Comparison of ENCODE assay signal across 8 mouse cellular contexts in the genomic region with DNA sequence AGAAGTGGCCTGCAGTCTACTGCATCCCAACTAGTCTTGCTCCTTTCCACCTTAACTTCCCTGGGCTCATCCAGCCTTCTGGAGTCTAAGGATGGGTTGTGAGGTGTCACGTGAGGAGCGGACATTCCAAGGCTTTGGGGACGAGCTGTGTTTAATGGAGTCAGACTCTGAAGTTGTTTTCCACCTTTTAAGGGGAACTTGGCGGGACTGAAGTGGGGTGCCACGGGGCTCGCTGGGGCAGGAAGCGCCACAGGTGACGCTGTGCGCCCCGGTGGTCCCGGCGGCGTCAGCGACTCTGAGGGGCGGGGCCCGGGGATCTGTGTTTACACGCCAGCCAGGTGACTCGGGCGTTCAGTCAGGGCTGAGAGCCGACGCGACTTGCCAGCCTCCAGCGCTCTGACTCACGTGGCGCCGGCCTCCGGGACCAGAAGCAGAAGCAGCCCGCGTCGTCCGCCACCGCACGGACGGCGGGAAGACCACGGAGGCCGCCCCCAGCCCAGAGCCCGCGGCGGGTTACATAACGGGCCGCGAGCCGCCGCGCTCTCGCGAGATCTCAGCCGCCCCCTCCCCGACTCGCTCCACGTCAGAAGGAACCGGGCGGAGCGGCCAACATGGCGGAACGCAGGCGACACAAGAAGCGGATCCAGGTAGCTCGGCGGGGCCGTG. TPM values are rescaled to one million over a fixed set of nuclear protein-coding genes. Genes with fewer than 3 reads are reported as not detected.
A peak's percentile ranks its signal among the peaks of the same experiment; 100 is the strongest.
DNase-seq lines count a peak whose midpoint lies in the region; ATAC-seq and TF ChIP-seq lines count a peak whose summit lies in the region.

A gene (plus strand): TSS at position 139 of the 666 bp plus-strand sequence.

- DNase-seq in WW6 (ENCODE audit: low read depth, low spot score): peak; percentile 83
- peak; percentile 78 to 92 for DNase-seq in cerebellum, postnatal 4 days (ENCODE audit: low spot score in 2 of 2)
- DNase-seq in gastrocnemius, adult 2 months: peak; percentile 96
- DNase-seq in hindbrain, postnatal 0 days (ENCODE audit: low spot score): peak; percentile 95
- peak; percentile 94 to 96 for DNase-seq in left cerebral cortex, adult 2 months (ENCODE audit: extremely low spot score in 1 of 2, low spot score in 2 of 2)
- DNase-seq in right cerebral cortex, adult 2 months (ENCODE audit: low spot score in 2 of 2): peak; percentile 90 to 94
- DNase-seq in urinary bladder, postnatal 14 days (ENCODE audit: low spot score): peak; percentile 93

- ATAC-seq in hindbrain, postnatal 0 days: peak; percentile 99
- peak; percentile 96 for ATAC-seq in megakaryocyte, adult 5-6 weeks (ENCODE audit: poor library complexity, severe bottlenecking)

- H3K4me2 ChIP-seq in hindbrain, postnatal 0 days (ENCODE audit: low read depth, low read length): peak within 1 kb of the TSS; percentile 84

- no peaks in the 10 kb centered on the region for H3K4me1 ChIP-seq in hindbrain, postnatal 0 days (ENCODE audit: insufficient read depth, low read length)

- H3K4me3 ChIP-seq in gastrocnemius, adult 2 months: peak within 1 kb of the TSS; percentile 81
- H3K4me3 ChIP-seq in hindbrain, postnatal 0 days (ENCODE audit: low read length): peak within 1 kb of the TSS; percentile 99
- peak within 1 kb of the TSS; percentile 97 for H3K4me3 ChIP-seq in left cerebral cortex, adult 2 months

- H3K27ac ChIP-seq in gastrocnemius, adult 2 months: peak within 1 kb of the TSS; percentile 100
- peak within 1 kb of the TSS; percentile 98 for H3K27ac ChIP-seq in hindbrain, postnatal 0 days
- H3K27ac ChIP-seq in left cerebral cortex, adult 2 months: peak within 1 kb of the TSS; percentile 100

- H3K36me3 ChIP-seq in hindbrain, postnatal 0 days (ENCODE audit: insufficient read depth, low read length): no peaks in the 10 kb centered on the region

- no peak for TF ChIP-seq CTCF in gastrocnemius, adult 2 months (IDR thresholded peaks at IDR 0.05)
- no peak; the same call in 1 of the 2 replicates for TF ChIP-seq CTCF in hindbrain, postnatal 0 days (IDR thresholded peaks at IDR 0.05; ENCODE audit: low read depth)
- no peak for TF ChIP-seq CTCF in left cerebral cortex, adult 2 months (IDR thresholded peaks at IDR 0.05)

- H3K9me3 ChIP-seq in hindbrain, postnatal 0 days (ENCODE audit: low read length): no peaks in the 10 kb centered on the region

- under 1% methylated on average over 55 of the region's 62 CpGs for WGBS in hindbrain, postnatal 0 days

- no peaks in the 10 kb centered on the region for H3K27me3 ChIP-seq in hindbrain, postnatal 0 days (ENCODE audit: insufficient read depth, low read length)

- H3K9ac ChIP-seq in hindbrain, postnatal 0 days (replicated peaks; ENCODE audit: low read length): peak within 1 kb of the TSS; percentile 98

- intact Hi-C loops in gastrocnemius, adult 2 months (cut with DNase I): loop anchor here (2.0 to 10.0 kb wide), 6 partner anchors 56 to 322 kb away; a partner anchor contains a TSS
- intact Hi-C loops in left cerebral cortex, adult 2 months (cut with DNase I): loop anchor here (2.0 to 10.0 kb wide), 4 partner anchors 56 to 1988 kb away; a partner anchor contains a TSS

RNA-seq across cellular contexts. Expression of the gene that starts here (rescaled TPM):
- 10 to 100 TPM; 32.2 to 33.7 TPM for total RNA-seq in gastrocnemius, adult 2 months (2021)
- total RNA-seq in hindbrain, postnatal 0 days (2014; rRNA removed): 40.1 and 52.0 TPM in 2 replicates
- 120 and 129 TPM in 2 replicates for polyA plus RNA-seq in hindbrain, postnatal 0 days (2015; fragmentation: Nextera tagmentation; extraction: Ambion mirVana)
- 100 to 1,000 TPM; 102 to 110 TPM for total RNA-seq in left cerebral cortex, adult 2 months (2021)
- 82.5 and 94.5 TPM in 2 replicates for total RNA-seq in megakaryocyte, adult 5-6 weeks (2015)
- total RNA-seq in megakaryocyte, adult 5-6 weeks (2017): 80.5 and 83.7 TPM in 2 replicates

Comparison
In these comparisons a context has a peak if more than half of its experiments do, and no peak if none do; other contexts are left out.
1. Peak in every context shown above with its lines: DNase-seq, ATAC-seq, H3K4me3 ChIP-seq and H3K27ac ChIP-seq.